Mouse (Mus musculus) forebrain, postnatal 0 days (tissue): ENCODE measurements at regions not wholly inside any gene's neighbourhood (a gene's known extent, or its start where the extent isn't known, plus 50 kb on each side); places are given as distances from the start of the nearest gene placed in this dataset.
A peak's percentile ranks its signal among the peaks of the same experiment; 100 is the strongest.

Experiments
- ATAC-seq: fragments of 200-750 bp; cut with Nextera tagmentation; 2 replicates; pipeline ENCODE4 v1.8.0; 2017; ENCODE audit warnings: mild to moderate bottlenecking, moderate library complexity
- DNase-seq: peaks from one replicate; pipeline ENCODE4 v3.0.0-alpha.2; 2015
- H3K27ac ChIP-seq: fragments of 300-500 bp; sonication (generic); 2 replicates; pipeline ENCODE4 v1.5.1; 2014; ENCODE audit warnings: low read depth, mild to moderate bottlenecking, antibody characterized with exemption, low read length, moderate library complexity, mixed read lengths
- H3K27me3 ChIP-seq: fragments of 300-500 bp; sonication (generic); 2 replicates; pipeline ENCODE4 v1.6.1; 2014; ENCODE audit warnings: mild to moderate bottlenecking, low read length, mixed read lengths; ENCODE audit not compliant: insufficient read depth
- H3K36me3 ChIP-seq: fragments of 300-500 bp; sonication (generic); 2 replicates; pipeline ENCODE4 v1.6.1; 2014; ENCODE audit warnings: mild to moderate bottlenecking, moderate library complexity; ENCODE audit not compliant: insufficient read depth
- H3K4me1 ChIP-seq: fragments of 300-500 bp; sonication (generic); 2 replicates; pipeline ENCODE4 v1.6.1; 2014; ENCODE audit warnings: antibody characterized with exemption; ENCODE audit not compliant: insufficient read depth
- H3K4me2 ChIP-seq: fragments of 300-500 bp; sonication (generic); 2 replicates; pipeline ENCODE4 v1.6.1; 2014; ENCODE audit warnings: low read depth, mild to moderate bottlenecking, moderate library complexity
- H3K4me3 ChIP-seq: fragments of 300-500 bp; sonication (generic); 2 replicates; pipeline ENCODE4 v1.5.1; 2014; ENCODE audit warnings: low read depth, low read length, mixed read lengths
- H3K9ac ChIP-seq: fragments of 300-500 bp; sonication (generic); 2 replicates; pipeline ENCODE4 v1.6.1; 2014; ENCODE audit warnings: mild to moderate bottlenecking
- H3K9me3 ChIP-seq: fragments of 300-500 bp; sonication (generic); 2 replicates; pipeline ENCODE4 v1.6.1; 2016; ENCODE audit warnings: low read length
- CTCF ChIP-seq: sonication (generic); IDR thresholded peaks from 2 replicates; pipeline ENCODE4 v1.5.1; 2016; ENCODE audit warnings: antibody characterized with exemption, control low read depth, low read depth
- WGBS: fragments of 180-500 bp; shearing (Covaris S2); extraction: QIAGEN DNeasy Blood & Tissue Kit; methylation state at CpG from one replicate; pipeline ENCODE4 v1.1.7; 2014; 5-methylcytosine and 5-hydroxymethylcytosine counted together

DNA sequence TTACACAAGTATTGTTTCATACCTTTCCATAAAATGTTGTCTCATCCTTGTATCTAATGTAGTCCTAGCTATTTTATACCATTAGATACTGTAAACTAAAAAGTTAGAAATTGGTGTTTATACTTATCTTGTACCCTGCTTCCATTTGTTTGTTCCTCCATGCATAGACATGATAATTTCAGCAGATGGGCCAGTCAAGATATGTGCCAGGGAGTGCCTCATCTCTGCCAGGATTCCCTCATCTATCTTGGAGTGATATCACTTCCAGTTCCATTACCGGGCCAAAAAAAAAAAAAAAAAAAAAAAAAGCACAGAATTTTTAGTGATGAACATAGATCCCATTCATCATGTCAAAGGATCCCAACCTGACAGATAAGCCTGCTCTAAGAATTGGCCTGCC lies 79.2 kb upstream of the Gemin8 start:
- peak; percentile 53; the same call in 1 of the 2 replicates for ATAC-seq
- H3K27ac ChIP-seq, result no peak overlapping the region

DNA sequence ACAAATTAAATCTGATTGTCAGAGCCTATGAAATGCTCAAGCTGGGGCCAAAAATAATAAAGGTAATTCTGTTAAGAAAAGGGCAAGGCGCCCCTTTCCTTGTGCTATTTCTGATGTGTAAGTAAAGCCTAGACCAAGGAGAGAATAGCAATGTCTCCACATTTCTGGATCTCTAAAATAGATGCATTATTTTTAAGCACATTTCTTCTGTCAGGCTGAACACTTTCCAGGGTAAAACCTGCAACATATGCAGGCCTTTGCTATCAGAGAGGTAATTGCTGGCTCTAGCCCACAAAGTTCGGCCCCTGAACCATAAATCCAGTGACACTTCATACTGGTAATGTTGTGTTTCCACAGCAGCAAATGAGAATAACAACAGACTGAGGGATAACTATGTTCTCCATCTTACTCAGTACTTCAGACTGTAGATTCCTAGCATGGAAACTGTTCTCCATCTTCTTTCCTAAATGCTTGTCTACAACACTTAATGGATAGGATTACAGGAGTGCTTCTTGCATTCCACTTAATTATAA lies 63.0 kb upstream of the Gemin8 start:
- Histone ChIP-seq H3K9me3 (no peaks in the 10 kb centered on the region), H3K4me3 (no peak overlapping the region), H3K4me1 (no peaks in the 10 kb centered on the region), H3K9ac (no peak overlapping the region), H3K4me2 (no peak overlapping the region), H3K36me3 (no peaks in the 10 kb centered on the region), H3K27ac (no peak overlapping the region), H3K27me3 (no peaks in the 10 kb centered on the region)
- TF ChIP-seq CTCF, result no peak
- WGBS, result 81% methylated on average over 2 of the region's 2 CpGs
- no peak for DNase-seq
- ATAC-seq, result no peak

More for the DNA sequence above, 79.2 kb upstream of the Gemin8 start:
- Histone ChIP-seq H3K9ac (no peak overlapping the region), H3K4me2 (no peak overlapping the region), H3K36me3 (no peaks in the 10 kb centered on the region), H3K4me1 (no peaks in the 10 kb centered on the region), H3K27me3 (no peaks in the 10 kb centered on the region), H3K4me3 (no peak overlapping the region), H3K9me3 (no peaks in the 10 kb centered on the region)
- no peak for TF ChIP-seq CTCF
- DNase-seq, result peak; percentile 41
- WGBS, result 69% methylated on average over 1 of the region's 1 CpGs
